ENCODE assay signal across 8 mouse cellular contexts in the genomic region with DNA sequence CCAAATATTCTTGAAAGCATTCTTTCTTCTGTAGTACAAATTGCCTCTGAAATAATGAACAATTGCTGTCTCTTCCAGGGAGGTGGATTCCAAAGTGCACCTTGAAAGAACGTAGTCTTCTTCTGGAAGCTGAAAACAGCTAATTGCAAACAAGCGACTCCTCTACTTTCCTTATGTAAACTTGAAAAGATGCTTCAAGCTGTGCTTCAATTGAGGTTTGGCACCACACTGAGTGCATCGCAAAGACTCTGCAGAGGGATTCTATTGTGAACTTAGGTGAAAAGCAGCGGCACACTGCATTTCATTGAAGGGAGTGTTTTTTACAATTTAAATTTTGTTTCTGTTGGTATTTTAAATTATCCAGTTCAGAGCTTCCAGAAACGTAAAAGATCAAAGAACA. TPM values are rescaled to one million over a fixed set of nuclear protein-coding genes. Genes with fewer than 3 reads are reported as not detected.
DNase-seq lines count a peak whose midpoint lies in the region; ATAC-seq and TF ChIP-seq lines count a peak whose summit lies in the region.

No protein-coding gene starts in this region.

- peak overlapping the region; percentile 77 for H3K27ac ChIP-seq in testis, adult 2 months (ENCODE audit: control insufficient read depth, insufficient read depth, low read depth, low read length)
- H3K27ac ChIP-seq in liver, embryonic 15.5 days (replicated peaks) = no peak overlapping the region

- no peaks in the 10 kb centered on the region for H3K36me3 ChIP-seq in testis, adult 2 months (ENCODE audit: control insufficient read depth, insufficient read depth, low read length)
- H3K36me3 ChIP-seq in liver, embryonic 15.5 days (replicated peaks) = no peaks in the 10 kb centered on the region

- ATAC-seq in liver, embryonic 15.5 days (ENCODE audit: insufficient read depth) = no peak

- no peak overlapping the region for H3K9ac ChIP-seq in liver, embryonic 15.5 days

- no peaks in the 10 kb centered on the region for H3K27me3 ChIP-seq in testis, adult 2 months (ENCODE audit: control insufficient read depth, insufficient read depth, low read length)
- peaks cover 35% of the 10 kb centered on the region for H3K27me3 ChIP-seq in liver, embryonic 15.5 days

- TF ChIP-seq CTCF in testis, adult 2 months (IDR thresholded peaks at IDR 0.05; ENCODE audit: control insufficient read depth, insufficient read depth, insufficient replicate concordance, low read depth, low read length) = no peak

- H3K4me1 ChIP-seq in testis, adult 2 months (ENCODE audit: control insufficient read depth, insufficient read depth, low read length) = peaks cover 5% of the 10 kb centered on the region
- H3K4me1 ChIP-seq in liver, embryonic 15.5 days (replicated peaks) = peaks cover 8% of the 10 kb centered on the region

- H3K9me3 ChIP-seq in liver, embryonic 15.5 days (replicated peaks) = no peaks in the 10 kb centered on the region

- TF ChIP-seq POLR2A in testis, adult 2 months (IDR thresholded peaks at IDR 0.05; ENCODE audit: control insufficient read depth, low read depth, low read length) = no peak

- WGBS in liver, embryonic 15.5 days (ENCODE audit: insufficient replicate concordance) = 25% methylated on average over 5 of the region's 5 CpGs

- H3K4me2 ChIP-seq in liver, embryonic 15.5 days = peak overlapping the region; percentile 73

- peak overlapping the region; percentile 89 for H3K4me3 ChIP-seq in testis, adult 2 months (ENCODE audit: control insufficient read depth, low read depth, low read length)
- H3K4me3 ChIP-seq in liver, embryonic 15.5 days (replicated peaks) = no peak overlapping the region

- peak; percentile 13 to 20 for DNase-seq in cerebellum, postnatal 10 days
- no peak for DNase-seq in cerebellum, postnatal 36 days
- no peak for DNase-seq in testis, postnatal 10 days (ENCODE audit: low spot score)
- no peak for DNase-seq in adrenal gland, postnatal 10 days
- DNase-seq in adrenal gland, postnatal 36 days = no peak
- no peak for DNase-seq in spleen, postnatal 10 days (ENCODE audit: low spot score in 2 of 2)

RNA-seq across cellular contexts. Expression of gene Cep112, which starts 0.9 kb away (rescaled TPM):
- 120 and 127 TPM in 2 replicates for polyA plus RNA-seq in testis, adult 2 months (2012; rRNA removed)
- polyA plus RNA-seq in liver, embryonic 15.5 days (2015; fragmentation: Nextera tagmentation; extraction: Ambion mirVana) = 1.3 and 1.4 TPM in 2 replicates
- total RNA-seq in adrenal gland, postnatal 10 days (2021) = 10 to 100 TPM; 14.4 to 14.9 TPM
- total RNA-seq in adrenal gland, postnatal 36 days (2021) = 10 to 100 TPM; 10.5 to 11.3 TPM

Comparison
In these comparisons a context has a peak if more than half of its experiments do, and no peak if none do; other contexts are left out.
1. DNase-seq: peak in cerebellum, postnatal 10 days (2 of 2); none in cerebellum, postnatal 36 days (0 of 2), testis, postnatal 10 days (single experiment), adrenal gland, postnatal 10 days (single experiment), adrenal gland, postnatal 36 days (0 of 2) and spleen, postnatal 10 days (0 of 2).